Mouse (Mus musculus) induced T-regulatory cell, adult 2 months (primary cell): Measurements from ENCODE around the gene Gnao1.

Experiments used
- DNase-seq: peaks from one replicate; pipeline ENCODE4 v3.0.0-alpha.2; 2012; ENCODE audit warnings: low read depth

The Gnao1 gene

DNA sequence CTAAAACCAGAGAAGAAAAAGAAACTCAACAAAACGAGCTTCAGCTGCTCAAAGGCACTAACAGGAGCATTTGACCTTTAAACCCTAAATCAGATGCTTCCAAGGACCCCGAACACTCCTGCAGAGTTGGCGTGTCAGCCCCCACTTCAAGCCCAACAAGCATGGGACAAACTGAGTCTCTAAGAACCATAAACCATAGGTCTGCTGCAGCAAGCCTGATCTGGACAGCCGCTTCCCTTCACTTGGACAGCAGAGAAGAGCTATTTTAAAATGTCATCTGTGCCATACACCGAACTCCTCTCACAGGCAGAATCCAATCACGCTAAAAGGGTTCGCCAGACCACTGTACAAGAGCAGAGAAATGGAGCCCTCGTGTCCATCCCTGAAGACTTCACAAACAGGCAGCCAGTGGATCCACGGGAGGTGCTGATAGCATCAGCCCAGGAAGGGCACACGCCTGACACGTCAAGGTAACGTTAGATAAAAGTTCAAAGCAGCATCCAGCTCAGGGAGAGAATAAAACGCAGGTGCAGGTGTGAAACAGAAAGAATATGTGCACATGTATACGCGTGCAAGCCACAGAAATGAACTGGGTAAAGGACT, 199.6 kb downstream of the Gnao1 start:
- peak; percentile 56 for DNase-seq

DNA sequence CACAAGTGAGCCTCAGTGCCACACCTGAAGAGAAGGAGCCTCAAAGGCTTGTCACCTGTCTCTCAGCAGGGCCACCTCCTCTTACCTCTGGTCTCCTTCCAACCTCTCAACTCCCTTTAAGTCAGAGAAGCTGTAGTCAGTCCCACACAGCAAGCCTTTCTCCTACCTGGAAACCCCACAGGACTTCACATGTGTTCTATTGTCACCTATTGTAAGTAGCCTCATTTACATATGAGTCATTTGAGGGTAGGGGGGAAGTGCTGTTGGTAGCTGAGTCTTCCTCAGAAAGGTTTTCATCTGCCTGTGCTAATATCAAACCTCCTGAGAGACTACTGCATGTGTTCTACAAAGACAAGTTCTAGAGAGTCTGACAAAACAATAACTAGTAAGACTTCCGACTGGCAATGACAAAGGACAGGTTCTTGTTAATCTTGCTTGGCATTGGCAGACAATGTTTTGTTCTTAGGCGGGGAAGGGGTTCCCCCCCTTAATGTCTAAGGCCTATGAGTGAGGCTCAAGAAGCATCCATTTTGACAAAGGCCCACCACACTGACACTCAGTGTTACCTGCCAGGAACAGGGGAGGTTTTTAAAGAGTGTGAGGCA, 200.4 kb downstream of the Gnao1 start:
- peak; percentile 72 for DNase-seq

DNA sequence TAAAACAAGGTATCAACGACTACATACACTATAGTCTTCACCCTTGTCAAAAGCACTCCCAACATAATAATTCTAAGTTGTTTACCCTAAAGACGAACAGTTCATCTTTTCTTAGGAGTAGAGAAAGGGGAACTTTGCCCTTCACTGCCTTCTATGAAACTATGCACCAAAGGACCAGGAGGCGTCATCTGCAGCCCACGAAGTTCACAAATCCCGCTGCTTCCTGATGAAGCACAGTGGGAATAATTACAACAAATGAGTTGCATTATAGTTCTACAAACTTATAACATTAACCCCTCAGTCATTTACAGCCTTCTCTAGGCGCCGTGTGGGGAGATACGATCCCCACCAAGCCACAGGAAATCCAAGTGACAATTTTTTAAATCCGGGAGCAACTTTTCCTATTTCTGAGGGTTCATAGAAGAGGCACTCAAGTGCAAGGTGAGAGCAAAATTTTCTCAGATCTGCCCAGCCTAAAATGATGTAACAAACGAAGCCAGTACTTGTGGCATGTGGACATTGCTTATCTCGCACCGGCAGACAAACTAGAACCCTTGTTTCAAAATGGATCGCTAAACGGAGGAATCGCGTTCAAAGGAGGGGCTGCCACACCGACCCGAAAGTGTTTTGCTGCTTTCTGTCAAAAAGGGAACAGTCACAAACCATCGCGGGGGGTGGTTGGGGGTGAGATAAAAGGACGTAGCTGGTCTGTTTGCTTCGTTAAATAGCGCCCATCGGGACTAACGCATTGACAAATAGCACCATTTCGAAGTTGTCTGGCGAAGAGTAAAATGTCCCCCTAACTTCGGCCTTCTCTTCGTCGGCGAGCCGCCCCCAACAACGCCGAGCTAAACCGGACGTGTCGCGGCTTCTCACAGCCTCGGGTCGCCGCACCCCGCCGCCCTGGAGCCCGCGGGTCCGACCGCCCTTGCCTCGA, 201.6 kb downstream of the Gnao1 start:
- no peak for DNase-seq

- peak; percentile 87 for DNase-seq
Measured at GRCm38 (mm10) chr8:94012013-94012951, 202.5 kb downstream of the Gnao1 start, which contains the start of gene Amfr. Gene Amfr (minus strand): TSS chr8:94012842.

DNA sequence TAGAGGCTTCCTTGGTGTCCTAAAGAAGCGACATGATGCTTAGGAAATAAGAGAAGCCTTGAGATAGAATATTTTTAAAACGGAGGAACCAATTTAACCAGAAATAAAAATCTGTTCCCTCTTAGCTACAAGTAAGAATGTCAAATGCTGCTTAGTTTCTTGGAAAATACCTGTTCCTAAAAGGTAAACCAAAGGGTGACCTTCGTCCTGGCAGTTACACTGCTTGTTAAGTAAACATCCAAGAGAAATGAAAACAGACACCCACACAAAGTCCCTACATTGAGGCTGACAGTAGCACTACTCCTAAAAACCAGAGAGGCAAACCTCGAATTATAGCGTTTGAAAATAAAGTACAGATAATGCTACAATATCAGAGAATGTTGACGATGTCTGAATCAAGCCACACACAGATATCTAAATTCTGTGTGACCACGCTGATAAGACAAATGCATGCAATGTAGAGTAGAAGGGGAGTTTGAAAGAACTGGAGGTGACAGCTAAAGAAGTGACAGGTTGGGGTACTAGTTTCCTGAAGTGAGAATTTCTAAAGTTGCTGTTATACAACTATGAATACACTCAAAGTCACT, 203.4 kb downstream of the Gnao1 start:
- no peak for DNase-seq
